Mouse (Mus musculus): ENCODE data around the gene Acadvl. TPM values are rescaled to one million over a fixed set of nuclear protein-coding genes. Genes with fewer than 3 reads are reported as not detected.

Gene Acadvl
- polyA plus RNA-seq, 2 experiments: 40.6 to 84.1 TPM

DNA sequence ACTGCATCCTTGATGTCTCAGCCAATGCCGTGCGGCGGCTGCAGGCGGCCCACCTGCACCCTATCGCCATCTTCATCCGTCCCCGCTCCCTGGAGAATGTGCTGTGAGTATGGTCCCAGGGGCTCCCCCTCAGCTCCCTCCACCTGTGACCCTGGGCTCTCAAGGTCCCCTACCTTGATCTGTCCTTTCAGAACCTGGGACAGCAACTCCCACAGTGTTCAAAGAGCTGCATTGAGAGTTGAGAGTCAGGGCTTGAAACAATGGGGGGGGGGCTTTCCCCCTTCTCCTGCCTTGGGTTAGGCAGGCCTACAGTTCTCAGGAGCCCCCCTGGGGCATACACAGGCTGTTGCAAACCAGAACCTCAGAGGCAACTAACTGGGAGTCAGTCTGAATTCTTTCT lies 28.5 kb upstream of the Acadvl start:
- no peaks in the 10 kb centered on the region for H3K27me3 ChIP-seq (ENCODE audit: control insufficient read depth, insufficient read depth, low read length)
- H3K9ac ChIP-seq (replicated peaks): no peak overlapping the region
- H3K36me3 ChIP-seq (replicated peaks; ENCODE audit: control insufficient read depth, insufficient read depth, low read depth): no peaks in the 10 kb centered on the region
- H3K4me2 ChIP-seq (ENCODE audit: low read depth): no peak overlapping the region
- H3K9me3 ChIP-seq (ENCODE audit: control insufficient read depth, low read length): no peaks in the 10 kb centered on the region
- WGBS (ENCODE audit: insufficient replicate concordance): 82% methylated on average over 7 of the region's 7 CpGs
- H3K4me3 ChIP-seq (ENCODE audit: insufficient read depth in 1 of 2, low read depth in 2 of 2, low read length in 2 of 2): no peak overlapping the region
- H3K27ac ChIP-seq: no peak overlapping the region
- TF ChIP-seq CTCF (IDR thresholded peaks at IDR 0.05; ENCODE audit: low read depth) (no peak), EP300 (IDR thresholded peaks at IDR 0.05; ENCODE audit: low read depth) (no peak)
- ATAC-seq (ENCODE audit: insufficient read depth): no peak
- no peak for DNase-seq (ENCODE audit: low read depth in 3 of 3, low spot score in 3 of 3)
- H3K4me1 ChIP-seq (replicated peaks; ENCODE audit: control insufficient read depth in 2 of 2, insufficient read depth in 2 of 2, low read length in 1 of 2): no peaks in the 10 kb centered on the region

DNA sequence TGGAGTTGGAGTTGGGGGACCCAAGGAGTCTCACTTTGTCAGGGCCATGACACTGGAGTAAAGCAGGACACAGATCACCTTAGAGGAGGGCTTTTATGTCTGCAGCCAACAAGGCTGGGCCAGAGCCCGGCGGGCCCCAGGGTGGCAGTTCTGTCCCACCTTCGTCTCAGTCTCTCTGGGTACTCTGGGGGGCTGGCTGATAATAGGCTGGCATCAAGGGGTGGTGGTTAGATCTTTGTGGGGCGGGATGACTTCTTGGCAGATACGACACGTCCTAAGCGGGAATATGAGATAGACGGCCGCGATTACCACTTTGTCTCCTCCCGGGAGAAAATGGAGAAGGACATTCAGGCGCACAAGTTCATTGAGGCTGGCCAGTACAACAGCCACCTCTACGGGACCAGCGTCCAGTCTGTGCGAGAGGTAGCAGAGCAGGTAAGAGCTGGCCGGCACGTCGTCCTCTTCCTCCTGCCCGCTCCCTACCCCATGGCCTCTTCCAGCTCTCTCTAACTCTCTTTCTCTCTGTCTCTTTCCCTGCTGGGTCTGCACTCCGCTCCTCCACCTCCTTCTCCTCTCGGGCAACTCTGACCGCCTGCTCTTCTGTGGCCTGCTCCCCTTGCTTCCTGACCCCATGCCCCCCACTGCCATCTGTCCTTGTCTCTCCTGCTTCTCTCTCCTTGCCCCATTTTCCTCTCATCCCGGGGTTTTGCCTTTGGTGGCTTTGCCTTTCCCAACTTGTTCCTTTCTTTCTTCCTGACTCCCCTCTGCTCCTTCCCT lies 27.3 kb upstream of the Acadvl start:
- no peak for DNase-seq (ENCODE audit: low read depth in 3 of 3, low spot score in 3 of 3)
- TF ChIP-seq EP300 (IDR thresholded peaks at IDR 0.05; ENCODE audit: low read depth): no peak
- TF ChIP-seq CTCF (IDR thresholded peaks at IDR 0.05; ENCODE audit: low read depth): no peak
- Histone ChIP-seq H3K27ac (no peak overlapping the region), H3K4me3 (ENCODE audit: insufficient read depth in 1 of 2, low read depth in 2 of 2, low read length in 2 of 2) (no peak overlapping the region), H3K4me2 (ENCODE audit: low read depth) (no peak overlapping the region), H3K9me3 (ENCODE audit: control insufficient read depth, low read length) (no peaks in the 10 kb centered on the region), H3K4me1 (replicated peaks; ENCODE audit: control insufficient read depth in 2 of 2, insufficient read depth in 2 of 2, low read length in 1 of 2) (no peaks in the 10 kb centered on the region), H3K27me3 (ENCODE audit: control insufficient read depth, insufficient read depth, low read length) (no peaks in the 10 kb centered on the region), H3K9ac (replicated peaks) (no peak overlapping the region), H3K36me3 (replicated peaks; ENCODE audit: control insufficient read depth, insufficient read depth, low read depth) (no peaks in the 10 kb centered on the region)
- no peak for ATAC-seq (ENCODE audit: insufficient read depth)
- WGBS (ENCODE audit: insufficient replicate concordance): 74% methylated on average over 23 of the region's 23 CpGs

DNA sequence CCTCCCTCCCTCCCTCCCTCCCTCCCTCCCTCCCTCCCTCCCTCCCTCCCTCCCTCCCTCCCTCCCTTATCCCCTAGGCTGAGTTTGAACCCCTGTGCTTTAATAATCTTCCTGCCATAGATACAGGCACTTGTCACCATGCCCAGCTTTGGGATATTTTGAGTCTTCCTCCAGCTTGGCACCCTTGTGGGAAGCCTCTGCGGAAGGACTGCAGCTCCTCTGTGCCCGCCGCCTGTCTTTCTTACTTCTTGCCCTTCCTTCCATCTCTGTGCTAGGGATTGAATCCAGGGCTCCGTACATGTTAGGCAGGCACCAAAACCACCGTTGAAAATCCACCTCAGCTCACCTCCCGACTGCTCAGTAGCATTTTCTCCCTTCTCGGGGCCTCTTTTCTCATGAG lies 25.0 kb upstream of the Acadvl start:
- H3K9ac ChIP-seq (replicated peaks): no peak overlapping the region
- no peaks in the 10 kb centered on the region for H3K36me3 ChIP-seq (replicated peaks; ENCODE audit: control insufficient read depth, insufficient read depth, low read depth)
- no peaks in the 10 kb centered on the region for H3K27me3 ChIP-seq (ENCODE audit: control insufficient read depth, insufficient read depth, low read length)
- no peaks in the 10 kb centered on the region for H3K9me3 ChIP-seq (ENCODE audit: control insufficient read depth, low read length)
- DNase-seq (ENCODE audit: low read depth in 3 of 3, low spot score in 3 of 3) (no peak), ATAC-seq (ENCODE audit: insufficient read depth) (no peak)
- no peak for TF ChIP-seq CTCF (IDR thresholded peaks at IDR 0.05; ENCODE audit: low read depth)
- no peak for TF ChIP-seq EP300 (IDR thresholded peaks at IDR 0.05; ENCODE audit: low read depth)
- no peak overlapping the region for H3K27ac ChIP-seq
- WGBS (ENCODE audit: insufficient replicate concordance): 59% methylated on average over 7 of the region's 7 CpGs
- no peak overlapping the region for H3K4me2 ChIP-seq (ENCODE audit: low read depth)
- H3K4me1 ChIP-seq (replicated peaks; ENCODE audit: control insufficient read depth in 2 of 2, insufficient read depth in 2 of 2, low read length in 1 of 2): no peaks in the 10 kb centered on the region
- no peak overlapping the region for H3K4me3 ChIP-seq (ENCODE audit: insufficient read depth in 1 of 2, low read depth in 2 of 2, low read length in 2 of 2)

DNA sequence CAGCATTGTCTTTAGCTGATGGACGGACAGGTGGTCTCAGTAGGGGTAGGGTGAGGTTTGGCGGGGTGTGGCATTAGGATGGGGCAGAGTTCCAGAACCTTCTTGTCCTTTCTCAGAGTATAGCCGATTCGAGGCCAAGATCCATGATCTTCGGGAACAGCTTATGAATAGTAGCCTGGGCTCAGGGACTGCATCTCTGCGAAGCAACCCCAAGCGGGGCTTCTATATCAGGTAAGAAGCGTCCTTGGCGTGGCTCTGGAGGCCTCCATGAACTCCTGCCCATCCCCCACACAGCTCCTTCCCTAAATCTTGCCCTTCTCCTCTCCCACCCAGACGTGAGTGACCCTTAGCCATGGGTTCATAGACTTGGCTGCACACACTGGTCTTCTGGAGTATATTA lies 24.4 kb upstream of the Acadvl start:
- no peak overlapping the region for H3K4me3 ChIP-seq (ENCODE audit: insufficient read depth in 1 of 2, low read depth in 2 of 2, low read length in 2 of 2)
- no peaks in the 10 kb centered on the region for H3K4me1 ChIP-seq (replicated peaks; ENCODE audit: control insufficient read depth in 2 of 2, insufficient read depth in 2 of 2, low read length in 1 of 2)
- no peak for DNase-seq (ENCODE audit: low read depth in 3 of 3, low spot score in 3 of 3)
- no peaks in the 10 kb centered on the region for H3K27me3 ChIP-seq (ENCODE audit: control insufficient read depth, insufficient read depth, low read length)
- H3K36me3 ChIP-seq (replicated peaks; ENCODE audit: control insufficient read depth, insufficient read depth, low read depth): no peaks in the 10 kb centered on the region
- no peak overlapping the region for H3K4me2 ChIP-seq (ENCODE audit: low read depth)
- ATAC-seq (ENCODE audit: insufficient read depth): no peak
- H3K27ac ChIP-seq: no peak overlapping the region
- 74% methylated on average over 10 of the region's 10 CpGs for WGBS (ENCODE audit: insufficient replicate concordance)
- no peaks in the 10 kb centered on the region for H3K9me3 ChIP-seq (ENCODE audit: control insufficient read depth, low read length)
- no peak overlapping the region for H3K9ac ChIP-seq (replicated peaks)
- TF ChIP-seq CTCF (IDR thresholded peaks at IDR 0.05; ENCODE audit: low read depth) (no peak), EP300 (IDR thresholded peaks at IDR 0.05; ENCODE audit: low read depth) (no peak)

DNA sequence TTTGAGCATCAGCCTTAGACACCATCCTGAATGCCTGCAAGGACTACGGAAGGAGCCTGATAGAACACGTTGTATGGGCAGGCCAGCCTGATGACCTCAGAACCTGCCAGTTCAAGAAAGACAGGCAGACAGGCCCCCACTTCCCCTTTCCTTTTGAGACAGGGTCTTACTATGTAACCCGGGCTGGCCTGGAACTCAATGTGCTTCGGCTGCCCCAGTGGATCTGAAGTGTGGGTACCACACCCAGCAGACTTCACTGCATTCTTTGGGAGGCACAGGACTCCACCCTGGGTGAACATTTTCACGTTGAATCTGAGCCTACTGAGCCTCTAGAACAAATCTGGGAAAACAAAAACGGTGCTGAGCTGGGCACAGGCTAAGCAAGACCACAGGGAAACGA lies 23.0 kb upstream of the Acadvl start:
- Histone ChIP-seq H3K9ac (replicated peaks) (no peak overlapping the region), H3K4me1 (replicated peaks; ENCODE audit: control insufficient read depth in 2 of 2, insufficient read depth in 2 of 2, low read length in 1 of 2) (no peaks in the 10 kb centered on the region), H3K27ac (no peak overlapping the region), H3K9me3 (ENCODE audit: control insufficient read depth, low read length) (no peaks in the 10 kb centered on the region), H3K27me3 (ENCODE audit: control insufficient read depth, insufficient read depth, low read length) (no peaks in the 10 kb centered on the region), H3K4me3 (ENCODE audit: insufficient read depth in 1 of 2, low read depth in 2 of 2, low read length in 2 of 2) (no peak overlapping the region), H3K36me3 (replicated peaks; ENCODE audit: control insufficient read depth, insufficient read depth, low read depth) (no peaks in the 10 kb centered on the region), H3K4me2 (ENCODE audit: low read depth) (no peak overlapping the region)
- ATAC-seq (ENCODE audit: insufficient read depth) (no peak), DNase-seq (ENCODE audit: low read depth in 3 of 3, low spot score in 3 of 3) (no peak)
- TF ChIP-seq CTCF (IDR thresholded peaks at IDR 0.05; ENCODE audit: low read depth): no peak
- 43% methylated on average over 7 of the region's 7 CpGs for WGBS (ENCODE audit: insufficient replicate concordance)
